Mouse (Mus musculus): Measurements from ENCODE around the gene Myh1. TPM values are rescaled to one million over a fixed set of nuclear protein-coding genes. Genes with fewer than 3 reads are reported as not detected.

The Myh1 gene
- 0.74 and 1.1 TPM in 2 replicates for polyA plus RNA-seq (2012; rRNA removed)
- 1.5 and 2.4 TPM in 2 replicates for polyA plus RNA-seq (2014; fragmentation: Nextera tagmentation; extraction: Ambion mirVana)

DNA sequence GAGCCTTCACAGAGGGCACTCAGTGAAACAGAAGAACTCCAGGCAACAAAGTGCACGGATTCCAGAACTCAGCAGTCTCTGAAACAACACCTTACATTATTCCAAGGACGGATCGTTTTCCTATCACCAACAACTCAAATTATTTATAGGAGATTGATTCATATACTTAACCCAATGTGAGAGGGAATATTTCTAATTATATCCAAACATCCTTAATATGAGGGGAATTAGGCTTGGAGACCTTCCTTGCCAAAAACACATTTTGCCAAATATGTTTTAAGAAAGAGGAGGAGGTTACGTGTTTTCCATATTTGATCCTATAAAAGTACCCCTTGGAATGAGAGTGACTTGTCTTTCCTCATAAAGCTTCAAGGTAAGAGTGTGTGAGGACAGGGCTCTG, at the start of gene Myh1:
Gene Myh1 (plus strand): TSS at position 301 of the 400 bp plus-strand sequence.
- no peaks in the 10 kb centered on the region for H3K4me1 ChIP-seq (ENCODE audit: control insufficient read depth, insufficient read depth, low read length)
- H3K9me3 ChIP-seq (ENCODE audit: control insufficient read depth, low read length), result no peaks in the 10 kb centered on the region
- no peak within 1 kb of the TSS for H3K4me3 ChIP-seq (replicated peaks; ENCODE audit: low read length)
- TF ChIP-seq POLR2A (IDR thresholded peaks at IDR 0.05; ENCODE audit: borderline replicate concordance, extremely low read depth, insufficient read depth, insufficient read length), result no peak
- H3K4me2 ChIP-seq (replicated peaks; ENCODE audit: low read depth, low read length, severe bottlenecking), result no peak within 1 kb of the TSS
- H3K36me3 ChIP-seq (ENCODE audit: control insufficient read depth, insufficient read depth, low read length), result no peaks in the 10 kb centered on the region
- ATAC-seq (ENCODE audit: low FRiP score, low read depth), result no peak
- H3K27me3 ChIP-seq (ENCODE audit: control insufficient read depth, insufficient read depth, low read length), result no peaks in the 10 kb centered on the region
- 74% methylated on average over 4 of the region's 4 CpGs for WGBS
- DNase-seq (ENCODE audit: low spot score), result no peak
- H3K27ac ChIP-seq (replicated peaks; ENCODE audit: low read depth, low read length), result no peak within 1 kb of the TSS
- H3K9ac ChIP-seq (ENCODE audit: low read depth, low read length, severe bottlenecking), result no peak within 1 kb of the TSS

DNA sequence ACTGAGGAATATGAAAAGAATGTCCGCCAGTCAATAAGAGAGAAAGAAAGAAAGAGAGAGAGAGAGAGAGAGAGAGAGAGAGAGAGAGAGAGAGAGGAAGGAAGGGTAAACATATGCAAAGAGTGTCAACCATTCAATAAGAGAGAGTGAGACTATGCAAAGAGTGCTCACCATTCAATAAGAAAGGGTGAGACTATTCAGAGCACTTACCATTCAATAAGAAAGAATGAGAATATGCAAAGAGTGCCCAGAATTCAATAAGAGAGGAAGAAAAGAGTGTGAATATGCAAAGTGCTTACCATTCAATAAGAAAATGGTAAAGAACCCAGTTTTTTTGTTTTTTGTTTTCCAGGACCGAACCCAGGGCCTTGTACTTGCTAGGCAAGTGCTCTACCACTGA, 49.6 kb upstream of the Myh1 start:
- Histone ChIP-seq H3K9ac (ENCODE audit: low read depth, low read length, severe bottlenecking) (no peak overlapping the region), H3K4me3 (replicated peaks; ENCODE audit: low read length) (no peak overlapping the region), H3K36me3 (ENCODE audit: control insufficient read depth, insufficient read depth, low read length) (no peaks in the 10 kb centered on the region), H3K27ac (replicated peaks; ENCODE audit: low read depth, low read length) (no peak overlapping the region), H3K9me3 (ENCODE audit: control insufficient read depth, low read length) (no peaks in the 10 kb centered on the region), H3K27me3 (ENCODE audit: control insufficient read depth, insufficient read depth, low read length) (no peaks in the 10 kb centered on the region), H3K4me2 (replicated peaks; ENCODE audit: low read depth, low read length, severe bottlenecking) (no peak overlapping the region), H3K4me1 (ENCODE audit: control insufficient read depth, insufficient read depth, low read length) (peaks cover 3% of the 10 kb centered on the region; the same call in 1 of the 2 replicates)
- ATAC-seq (ENCODE audit: low FRiP score, low read depth) (no peak), DNase-seq (ENCODE audit: low spot score) (no peak)
- 99% methylated on average over 2 of the region's 2 CpGs for WGBS
- TF ChIP-seq POLR2A (IDR thresholded peaks at IDR 0.05; ENCODE audit: borderline replicate concordance, extremely low read depth, insufficient read depth, insufficient read length), result no peak

DNA sequence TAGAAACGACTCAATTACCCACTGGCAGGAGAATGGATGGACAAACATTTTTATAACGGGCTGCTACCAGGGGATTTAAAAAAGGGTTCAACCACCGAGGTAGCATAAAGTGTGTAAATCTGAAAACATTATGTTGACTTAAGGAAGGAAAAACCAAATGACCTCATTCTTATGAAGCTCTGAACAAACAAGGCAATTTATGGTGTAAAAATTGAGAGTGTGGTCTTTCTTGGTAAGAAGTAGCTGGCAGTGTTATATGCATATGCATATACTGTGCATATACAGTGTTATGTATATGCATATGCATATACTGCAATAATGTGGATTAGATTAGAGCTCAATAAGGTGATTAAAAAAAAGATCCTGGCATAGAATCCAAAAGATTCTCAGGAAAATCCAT, 48.7 kb upstream of the Myh1 start:
- TF ChIP-seq POLR2A (IDR thresholded peaks at IDR 0.05; ENCODE audit: borderline replicate concordance, extremely low read depth, insufficient read depth, insufficient read length), result no peak
- Histone ChIP-seq H3K9me3 (ENCODE audit: control insufficient read depth, low read length) (no peaks in the 10 kb centered on the region), H3K4me3 (replicated peaks; ENCODE audit: low read length) (no peak overlapping the region), H3K4me2 (replicated peaks; ENCODE audit: low read depth, low read length, severe bottlenecking) (no peak overlapping the region), H3K9ac (ENCODE audit: low read depth, low read length, severe bottlenecking) (no peak overlapping the region), H3K36me3 (ENCODE audit: control insufficient read depth, insufficient read depth, low read length) (no peaks in the 10 kb centered on the region), H3K27me3 (ENCODE audit: control insufficient read depth, insufficient read depth, low read length) (no peaks in the 10 kb centered on the region), H3K4me1 (ENCODE audit: control insufficient read depth, insufficient read depth, low read length) (peaks cover 3% of the 10 kb centered on the region; the same call in 1 of the 2 replicates), H3K27ac (replicated peaks; ENCODE audit: low read depth, low read length) (no peak overlapping the region)
- DNase-seq (ENCODE audit: low spot score), result no peak
- no peak for ATAC-seq (ENCODE audit: low FRiP score, low read depth)
- WGBS, result 61% methylated on average over 3 of the region's 3 CpGs

DNA sequence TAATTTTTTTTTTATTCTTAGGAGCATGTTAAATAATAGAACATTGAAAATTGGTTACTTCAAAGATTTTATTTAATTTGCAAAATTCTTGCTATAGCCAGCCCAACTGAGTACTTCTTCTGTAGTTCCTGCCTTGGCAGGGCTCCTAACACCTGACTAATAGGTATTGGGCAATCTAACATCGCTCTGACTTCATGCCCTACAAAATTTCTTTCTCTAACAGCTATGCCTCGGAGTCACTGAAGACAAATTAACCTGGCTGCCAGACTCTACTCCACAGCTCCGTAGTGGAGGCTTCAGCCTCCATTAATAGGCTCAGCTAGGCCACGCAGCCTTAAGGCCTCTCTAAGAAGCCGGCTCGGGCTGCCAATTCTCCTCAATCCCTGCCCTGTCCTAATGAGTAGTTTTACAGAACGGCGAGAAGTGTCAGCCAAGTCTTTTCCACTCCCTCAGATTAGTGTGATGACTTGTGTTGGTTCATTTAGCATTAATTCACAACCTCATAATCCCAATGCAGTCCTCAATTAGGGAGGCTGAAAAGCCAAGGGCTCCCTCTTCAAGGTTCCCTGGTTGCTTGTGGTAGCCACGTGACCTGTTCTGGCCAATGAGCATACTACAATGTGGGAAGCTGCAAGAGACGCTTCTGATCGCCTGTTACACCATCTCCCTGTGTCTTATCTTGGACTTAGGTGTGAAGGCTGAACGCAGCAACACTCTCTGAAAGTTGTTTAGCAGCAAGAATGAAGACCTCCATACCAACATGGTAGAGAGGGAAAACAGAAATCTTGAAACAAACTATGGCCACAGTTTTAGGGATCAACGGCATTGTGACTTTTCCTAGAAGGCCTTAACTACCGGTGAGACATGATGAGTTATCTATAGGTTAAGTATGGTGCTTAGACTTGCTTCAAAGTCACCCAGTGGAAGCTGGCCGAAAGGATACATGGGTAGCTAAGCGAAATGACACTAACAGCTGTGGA, 47.9 kb upstream of the Myh1 start:
- no peak for ATAC-seq (ENCODE audit: low FRiP score, low read depth)
- Histone ChIP-seq H3K27ac (replicated peaks; ENCODE audit: low read depth, low read length) (no peak overlapping the region), H3K9me3 (ENCODE audit: control insufficient read depth, low read length) (no peaks in the 10 kb centered on the region), H3K9ac (ENCODE audit: low read depth, low read length, severe bottlenecking) (no peak overlapping the region), H3K4me3 (replicated peaks; ENCODE audit: low read length) (no peak overlapping the region), H3K4me1 (ENCODE audit: control insufficient read depth, insufficient read depth, low read length) (peaks cover 3% of the 10 kb centered on the region; the same call in 1 of the 2 replicates), H3K4me2 (replicated peaks; ENCODE audit: low read depth, low read length, severe bottlenecking) (no peak overlapping the region), H3K36me3 (ENCODE audit: control insufficient read depth, insufficient read depth, low read length) (no peaks in the 10 kb centered on the region), H3K27me3 (ENCODE audit: control insufficient read depth, insufficient read depth, low read length) (no peaks in the 10 kb centered on the region)
- WGBS, result 79% methylated on average over 16 of the region's 16 CpGs
- TF ChIP-seq POLR2A (IDR thresholded peaks at IDR 0.05; ENCODE audit: borderline replicate concordance, extremely low read depth, insufficient read depth, insufficient read length), result no peak
- DNase-seq (ENCODE audit: low spot score), result peak; percentile 46

DNA sequence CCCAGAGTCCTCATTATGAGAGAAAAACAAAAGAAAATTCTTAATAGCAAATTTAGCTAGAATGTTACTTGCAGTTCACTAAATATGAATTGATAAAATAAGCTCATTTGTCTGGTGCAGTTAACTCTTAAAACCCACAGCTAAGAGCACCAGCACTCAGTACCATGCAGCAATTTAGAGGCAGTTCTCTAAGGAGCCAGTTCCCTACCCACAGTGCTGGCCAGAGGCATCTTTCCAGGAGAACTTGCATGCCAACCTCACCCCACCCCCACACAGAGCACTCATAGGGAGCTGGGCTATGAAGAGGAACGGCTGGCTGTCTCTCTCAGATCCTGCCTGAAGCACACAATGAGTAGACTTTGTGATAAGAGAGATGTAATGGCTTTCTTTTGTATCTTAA, 46.7 kb upstream of the Myh1 start:
- Histone ChIP-seq H3K9me3 (ENCODE audit: control insufficient read depth, low read length) (no peaks in the 10 kb centered on the region), H3K9ac (ENCODE audit: low read depth, low read length, severe bottlenecking) (no peak overlapping the region), H3K4me2 (replicated peaks; ENCODE audit: low read depth, low read length, severe bottlenecking) (no peak overlapping the region), H3K4me3 (replicated peaks; ENCODE audit: low read length) (no peak overlapping the region), H3K27ac (replicated peaks; ENCODE audit: low read depth, low read length) (no peak overlapping the region), H3K27me3 (ENCODE audit: control insufficient read depth, insufficient read depth, low read length) (no peaks in the 10 kb centered on the region), H3K4me1 (ENCODE audit: control insufficient read depth, insufficient read depth, low read length) (peaks cover 3% of the 10 kb centered on the region; the same call in 1 of the 2 replicates), H3K36me3 (ENCODE audit: control insufficient read depth, insufficient read depth, low read length) (no peaks in the 10 kb centered on the region)
- ATAC-seq (ENCODE audit: low FRiP score, low read depth) (no peak), DNase-seq (ENCODE audit: low spot score) (no peak)
- 25% methylated on average over 1 of the region's 1 CpGs for WGBS
- no peak for TF ChIP-seq POLR2A (IDR thresholded peaks at IDR 0.05; ENCODE audit: borderline replicate concordance, extremely low read depth, insufficient read depth, insufficient read length)

All from limb, embryonic 14.5 days (tissue).